Mouse (Mus musculus) limb, embryonic 12.5 days (tissue): Measurements from ENCODE around the gene Qpctl. TPM values are rescaled to one million over a fixed set of nuclear protein-coding genes. Genes with fewer than 3 reads are reported as not detected.

Experiments
- ATAC-seq: fragments of 200-750 bp; cut with Nextera tagmentation; 2 replicates; pipeline ENCODE4 v1.8.0; 2017; ENCODE audit warnings: low read depth, moderate TSS enrichment; ENCODE audit not compliant: insufficient number of reproducible peaks, insufficient read depth, low FRiP score, low TSS enrichment
- H3K27ac ChIP-seq: fragments of 300-500 bp; sonication (generic); 2 replicates; pipeline ENCODE4 v1.5.1; 2016; ENCODE audit warnings: mild to moderate bottlenecking, moderate library complexity
- H3K27me3 ChIP-seq: fragments of 300-500 bp; sonication (generic); 2 replicates; pipeline ENCODE4 v1.6.1; 2016; ENCODE audit warnings: mild to moderate bottlenecking, moderate library complexity
- H3K36me3 ChIP-seq: fragments of 300-500 bp; sonication (generic); 2 replicates; pipeline ENCODE4 v1.6.1; 2016; ENCODE audit warnings: mild to moderate bottlenecking, moderate library complexity
- H3K4me1 ChIP-seq: fragments of 300-500 bp; sonication (generic); replicated peaks from 2 replicates; pipeline ENCODE4 v1.6.1; 2016
- H3K4me2 ChIP-seq: fragments of 300-500 bp; sonication (generic); 2 replicates; pipeline ENCODE4 v1.6.1; 2016; ENCODE audit warnings: mild to moderate bottlenecking, moderate library complexity
- H3K4me3 ChIP-seq: fragments of 300-500 bp; sonication (generic); replicated peaks from 2 replicates; pipeline ENCODE4 v1.5.1; 2016; ENCODE audit warnings: mild to moderate bottlenecking
- H3K9ac ChIP-seq: fragments of 300-500 bp; sonication (generic); replicated peaks from 2 replicates; pipeline ENCODE4 v1.6.1; 2016; ENCODE audit warnings: mild to moderate bottlenecking, moderate library complexity
- H3K9me3 ChIP-seq: fragments of 300-500 bp; sonication (generic); 2 replicates; pipeline ENCODE4 v1.6.1; 2016; ENCODE audit warnings: mild to moderate bottlenecking, moderate library complexity
- WGBS: fragments of 180-500 bp; shearing (Covaris S2); methylation state at CpG from one replicate; pipeline ENCODE4 v1.1.7; 2016; 5-methylcytosine and 5-hydroxymethylcytosine counted together
- polyA plus RNA-seq: library from polyadenylated mRNA; unstranded; fragments of >200 nt; fragmentation: Nextera tagmentation; extraction: Ambion mirVana; gene quantifications from 2 replicates; pipeline ENCODE4 v1.2.1, GENCODE M21; 2016

Gene Qpctl
- polyA plus RNA-seq, 1 experiment from 2014 or later = 15.9 TPM

- no peak for ATAC-seq
- Histone ChIP-seq H3K27ac (no peak overlapping the region), H3K4me2 (peak overlapping the region; percentile 86), H3K27me3 (no peaks in the 10 kb centered on the region), H3K4me1 (peaks cover 16% of the 10 kb centered on the region), H3K4me3 (no peak overlapping the region), H3K36me3 (peaks cover 30% of the 10 kb centered on the region; the same call in 1 of the 2 replicates), H3K9me3 (no peaks in the 10 kb centered on the region), H3K9ac (no peak overlapping the region)
- WGBS = 44% methylated on average over 6 of the region's 6 CpGs
Observed at GRCm38 (mm10) chr7:19147497-19148045, 1.5 kb downstream of the Qpctl start.

GRCm38 (mm10) chr7:19146793-19147192 is 2.3 kb downstream of the Qpctl start:
- Histone ChIP-seq H3K9ac (no peak overlapping the region), H3K4me2 (no peak overlapping the region), H3K27ac (no peak overlapping the region), H3K4me3 (no peak overlapping the region), H3K4me1 (peaks cover 16% of the 10 kb centered on the region), H3K9me3 (no peaks in the 10 kb centered on the region), H3K36me3 (peaks cover 27% of the 10 kb centered on the region; the same call in 1 of the 2 replicates), H3K27me3 (no peaks in the 10 kb centered on the region)
- WGBS = 83% methylated on average over 10 of the region's 10 CpGs
- ATAC-seq = no peak

- no peak for ATAC-seq
- peaks cover 77% of the 10 kb centered on the region for H3K36me3 ChIP-seq
- H3K4me2 ChIP-seq = no peak overlapping the region
- H3K4me3 ChIP-seq = no peak overlapping the region
- no peaks in the 10 kb centered on the region for H3K4me1 ChIP-seq
- WGBS = 53% methylated on average over 5 of the region's 5 CpGs
- H3K27me3 ChIP-seq = no peaks in the 10 kb centered on the region
- no peak overlapping the region for H3K27ac ChIP-seq
- H3K9me3 ChIP-seq = no peaks in the 10 kb centered on the region
- H3K9ac ChIP-seq = no peak overlapping the region
Observed at GRCm38 (mm10) chr7:19137380-19137779, 11.7 kb downstream of the Qpctl start.

- Histone ChIP-seq H3K4me1 (0 out of 2 replicates have a peak, but pooled peaks cover 4% of the 10 kb centered on the region), H3K36me3 (peaks cover 72% of the 10 kb centered on the region), H3K27ac (no peak overlapping the region), H3K4me2 (no peak overlapping the region), H3K4me3 (no peak overlapping the region), H3K27me3 (no peaks in the 10 kb centered on the region), H3K9me3 (no peaks in the 10 kb centered on the region), H3K9ac (no peak overlapping the region)
- 93% methylated on average over 38 of the region's 38 CpGs for WGBS
- ATAC-seq = no peak
Observed at GRCm38 (mm10) chr7:19136673-19137334, 12.3 kb downstream of the Qpctl start.

- Histone ChIP-seq H3K36me3 (peaks cover 67% of the 10 kb centered on the region), H3K9ac (no peak overlapping the region), H3K27me3 (no peaks in the 10 kb centered on the region), H3K27ac (no peak overlapping the region), H3K4me1 (0 out of 2 replicates have a peak, but pooled peaks cover 4% of the 10 kb centered on the region), H3K4me2 (no peak overlapping the region), H3K4me3 (no peak overlapping the region), H3K9me3 (no peaks in the 10 kb centered on the region)
- ATAC-seq = no peak
- 96% methylated on average over 13 of the region's 13 CpGs for WGBS
Observed at GRCm38 (mm10) chr7:19136168-19136567, 12.9 kb downstream of the Qpctl start.

GRCm38 (mm10) chr7:19131324-19131848 is 17.7 kb downstream of the Qpctl start:
- peaks cover 43% of the 10 kb centered on the region for H3K36me3 ChIP-seq
- peak overlapping the region; percentile 40; the same call in 1 of the 2 replicates for H3K9ac ChIP-seq
- WGBS = under 1% methylated on average over 39 of the region's 39 CpGs
- H3K27ac ChIP-seq = peak overlapping the region; percentile 89
- H3K4me1 ChIP-seq = peaks cover 12% of the 10 kb centered on the region
- H3K9me3 ChIP-seq = no peaks in the 10 kb centered on the region
- H3K4me2 ChIP-seq = peak overlapping the region; percentile 63
- H3K4me3 ChIP-seq = peak overlapping the region; percentile 42
- H3K27me3 ChIP-seq = no peaks in the 10 kb centered on the region
- ATAC-seq = peak; percentile 97

GRCm38 (mm10) chr7:19130657-19131056 is 18.4 kb downstream of the Qpctl start:
- H3K27me3 ChIP-seq = no peaks in the 10 kb centered on the region
- no peaks in the 10 kb centered on the region for H3K9me3 ChIP-seq
- peak overlapping the region; percentile 89 for H3K27ac ChIP-seq
- H3K4me1 ChIP-seq = peaks cover 12% of the 10 kb centered on the region
- peaks cover 42% of the 10 kb centered on the region for H3K36me3 ChIP-seq
- no peak for ATAC-seq
- WGBS = 24% methylated on average over 4 of the region's 4 CpGs
- H3K4me3 ChIP-seq = peak overlapping the region; percentile 42
- H3K9ac ChIP-seq = no peak overlapping the region
- H3K4me2 ChIP-seq = peak overlapping the region; percentile 63

GRCm38 (mm10) chr7:19129396-19129795 is 19.7 kb downstream of the Qpctl start:
- no peaks in the 10 kb centered on the region for H3K27me3 ChIP-seq
- H3K27ac ChIP-seq = no peak overlapping the region; the same call in 1 of the 2 replicates
- no peak overlapping the region for H3K9ac ChIP-seq
- no peaks in the 10 kb centered on the region for H3K9me3 ChIP-seq
- peaks cover 29% of the 10 kb centered on the region; the same call in 1 of the 2 replicates for H3K36me3 ChIP-seq
- no peak overlapping the region for H3K4me2 ChIP-seq
- WGBS = 93% methylated on average over 5 of the region's 5 CpGs
- H3K4me1 ChIP-seq = peaks cover 12% of the 10 kb centered on the region
- no peak overlapping the region for H3K4me3 ChIP-seq
- ATAC-seq = no peak

GRCm38 (mm10) chr7:19127744-19128143 is 21.3 kb downstream of the Qpctl start:
- no peak overlapping the region for H3K4me3 ChIP-seq
- no peak for ATAC-seq
- WGBS = 82% methylated on average over 5 of the region's 5 CpGs

GRCm38 (mm10) chr7:19124713-19125112 is 24.4 kb downstream of the Qpctl start:
- H3K9me3 ChIP-seq = no peaks in the 10 kb centered on the region
- H3K4me3 ChIP-seq = no peak overlapping the region
- peaks cover 28% of the 10 kb centered on the region; the same call in 1 of the 2 replicates for H3K36me3 ChIP-seq
- no peak overlapping the region for H3K9ac ChIP-seq
- no peak for ATAC-seq
- no peak overlapping the region for H3K27ac ChIP-seq
- peaks cover 8% of the 10 kb centered on the region for H3K4me1 ChIP-seq
- H3K4me2 ChIP-seq = no peak overlapping the region
- H3K27me3 ChIP-seq = no peaks in the 10 kb centered on the region
- 87% methylated on average over 6 of the region's 6 CpGs for WGBS

More at GRCm38 (mm10) chr7:19127744-19128143, 21.3 kb downstream of the Qpctl start:
- Histone ChIP-seq H3K27ac (no peak overlapping the region), H3K36me3 (peaks cover 28% of the 10 kb centered on the region; the same call in 1 of the 2 replicates), H3K4me2 (no peak overlapping the region), H3K9me3 (no peaks in the 10 kb centered on the region), H3K4me1 (peaks cover 12% of the 10 kb centered on the region), H3K27me3 (no peaks in the 10 kb centered on the region), H3K9ac (no peak overlapping the region)

GRCm38 (mm10) chr7:19121686-19122085 is 27.4 kb downstream of the Qpctl start:
- Histone ChIP-seq H3K27ac (no peak overlapping the region), H3K9me3 (peaks cover 11% of the 10 kb centered on the region; the same call in 1 of the 2 replicates), H3K36me3 (0 out of 2 replicates have a peak, but pooled peaks cover 7% of the 10 kb centered on the region), H3K4me2 (no peak overlapping the region), H3K4me3 (no peak overlapping the region), H3K27me3 (peaks cover 6% of the 10 kb centered on the region; the same call in 1 of the 2 replicates), H3K4me1 (peaks cover 15% of the 10 kb centered on the region), H3K9ac (no peak overlapping the region)
- WGBS = 96% methylated on average over 4 of the region's 4 CpGs
- no peak for ATAC-seq
